ENCODE assay signal across 8 mouse cellular contexts in the genomic region with DNA sequence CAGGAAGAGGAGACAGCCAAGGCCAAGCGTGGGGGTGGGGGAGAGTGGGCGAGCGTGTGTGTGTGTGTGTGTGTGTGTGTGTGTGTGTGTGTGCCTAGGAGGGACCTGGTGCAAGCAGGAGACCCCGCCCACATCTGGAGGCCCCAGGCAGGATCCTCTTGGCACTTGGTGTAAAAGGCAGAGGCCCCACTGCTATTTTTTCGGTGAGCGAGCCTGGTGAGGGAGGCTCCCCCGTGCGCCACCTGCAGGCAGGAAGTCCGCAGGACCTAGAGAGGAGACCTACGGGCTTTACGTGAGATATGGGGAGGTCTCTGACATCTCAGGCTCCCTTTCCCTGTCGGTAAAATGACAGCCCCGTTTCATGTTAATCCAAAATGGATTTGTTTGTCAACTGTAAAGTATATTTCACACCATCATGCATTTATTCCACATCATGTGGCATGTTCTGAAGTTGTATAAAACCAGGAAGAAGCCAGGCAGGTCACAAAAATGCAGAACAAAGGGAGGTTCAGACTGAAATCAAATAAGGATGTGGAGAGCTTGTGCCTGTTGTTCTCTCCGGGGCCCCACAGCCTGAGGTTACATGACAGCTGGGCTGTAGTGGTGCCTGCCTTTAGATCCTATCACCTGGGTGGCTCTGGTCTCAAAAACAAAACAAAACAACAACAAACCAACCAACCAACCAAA.
DNase-seq lines count a peak whose midpoint lies in the region; ATAC-seq and TF ChIP-seq lines count a peak whose summit lies in the region.

No protein-coding gene starts in this region.

- peak overlapping the region; percentile 92 for H3K4me2 ChIP-seq in CH12.LX (ENCODE audit: insufficient read depth, low read depth, poor library complexity, severe bottlenecking)
- H3K4me2 ChIP-seq in heart, embryonic 13.5 days = peak overlapping the region; percentile 66
- peak overlapping the region; percentile 41 for H3K4me2 ChIP-seq in kidney, embryonic 15.5 days
- H3K4me2 ChIP-seq in neural tube, embryonic 13.5 days = peak overlapping the region; percentile 39

- TF ChIP-seq POLR2A in CH12.LX (IDR thresholded peaks at IDR 0.05; ENCODE audit: low read depth, low read length) = peak; percentile 45; the same call in 1 of the 2 replicates
- no peak for TF ChIP-seq POLR2A in brain, embryonic 14.5 days (IDR thresholded peaks at IDR 0.05; ENCODE audit: borderline replicate concordance, extremely low read depth, insufficient read depth, insufficient read length, poor library complexity, severe bottlenecking)
- TF ChIP-seq POLR2A in embryonic fibroblast, embryonic 13.5 days (IDR thresholded peaks at IDR 0.05; ENCODE audit: low read depth, low read length) = no peak

- TF ChIP-seq CTCF in CH12.LX (conservative IDR thresholded peaks at IDR 0.05 in 1 of 2, IDR thresholded peaks at IDR 0.05 in 1 of 2; ENCODE audit: low read depth in 2 of 2, low read length in 2 of 2) = peak; percentile 48 to 84
- peak; percentile 68 for TF ChIP-seq CTCF in brain, embryonic 14.5 days (IDR thresholded peaks at IDR 0.05; ENCODE audit: borderline replicate concordance, extremely low read depth, insufficient read depth, insufficient read length)
- peak; percentile 45; the same call in 1 of the 2 replicates for TF ChIP-seq CTCF in embryonic fibroblast, embryonic 13.5 days (IDR thresholded peaks at IDR 0.05; ENCODE audit: borderline replicate concordance, insufficient read depth, low read length)

- peak; percentile 94 for DNase-seq in CH12.LX (ENCODE audit: extremely low read depth)
- DNase-seq in brain, embryonic 14.5 days (ENCODE audit: low read depth) = peak; percentile 80
- DNase-seq in lung, adult 18-20 months = peak; percentile 64 to 76
- peak; percentile 75 for DNase-seq in testis, postnatal 14 days (ENCODE audit: low spot score)

- no peaks in the 10 kb centered on the region for H3K36me3 ChIP-seq in CH12.LX (replicated peaks in 1 of 2; ENCODE audit: control insufficient read depth in 1 of 2, insufficient read depth in 1 of 2, low read length in 1 of 2)
- H3K36me3 ChIP-seq in heart, embryonic 13.5 days = no peaks in the 10 kb centered on the region
- no peaks in the 10 kb centered on the region for H3K36me3 ChIP-seq in kidney, embryonic 15.5 days
- H3K36me3 ChIP-seq in neural tube, embryonic 13.5 days = no peaks in the 10 kb centered on the region

- no peaks in the 10 kb centered on the region for H3K9me3 ChIP-seq in CH12.LX (replicated peaks; ENCODE audit: low read length)
- no peaks in the 10 kb centered on the region for H3K9me3 ChIP-seq in heart, embryonic 13.5 days
- H3K9me3 ChIP-seq in kidney, embryonic 15.5 days (replicated peaks) = no peaks in the 10 kb centered on the region
- H3K9me3 ChIP-seq in neural tube, embryonic 13.5 days = no peaks in the 10 kb centered on the region

- H3K27me3 ChIP-seq in CH12.LX (replicated peaks) = no peaks in the 10 kb centered on the region
- no peaks in the 10 kb centered on the region for H3K27me3 ChIP-seq in heart, embryonic 13.5 days (replicated peaks)
- no peaks in the 10 kb centered on the region for H3K27me3 ChIP-seq in kidney, embryonic 15.5 days
- no peaks in the 10 kb centered on the region for H3K27me3 ChIP-seq in neural tube, embryonic 13.5 days

- ATAC-seq in heart, embryonic 13.5 days (ENCODE audit: extremely low read depth, insufficient number of reproducible peaks, low FRiP score, low TSS enrichment) = peak; percentile 52; the same call in 1 of the 2 replicates
- peak; percentile 85 for ATAC-seq in kidney, embryonic 15.5 days (replicated peaks; ENCODE audit: low FRiP score)
- peak; percentile 70 for ATAC-seq in neural tube, embryonic 13.5 days (ENCODE audit: low read depth)

- H3K9ac ChIP-seq in CH12.LX (ENCODE audit: insufficient read depth, low read depth) = peak overlapping the region; percentile 53
- peak overlapping the region; percentile 67 for H3K9ac ChIP-seq in heart, embryonic 13.5 days
- no peak overlapping the region for H3K9ac ChIP-seq in kidney, embryonic 15.5 days
- H3K9ac ChIP-seq in neural tube, embryonic 13.5 days = no peak overlapping the region

- peaks cover 2 to 11% of the 10 kb centered on the region in 2 experiments; a peak in 3 of 4 replicates for H3K4me1 ChIP-seq in CH12.LX (ENCODE audit: control insufficient read depth in 1 of 2, insufficient read depth in 2 of 2)
- no peaks in the 10 kb centered on the region for H3K4me1 ChIP-seq in embryonic fibroblast, embryonic 13.5 days (ENCODE audit: control insufficient read depth, insufficient read depth, low read length)
- H3K4me1 ChIP-seq in heart, embryonic 13.5 days = peaks cover 15% of the 10 kb centered on the region
- peaks cover 13% of the 10 kb centered on the region for H3K4me1 ChIP-seq in kidney, embryonic 15.5 days
- peaks cover 16% of the 10 kb centered on the region for H3K4me1 ChIP-seq in neural tube, embryonic 13.5 days (replicated peaks)

- no peak for TF ChIP-seq EP300 in CH12.LX (IDR thresholded peaks at IDR 0.05; ENCODE audit: low read length)

- in situ Hi-C loops in CH12.LX (cut with MboI; ENCODE audit: low pct_ligation_motif_present, low pct_unique_long_range_greater_than_20kb, low sequenced_read_pairs) = loop anchor here (25.0 kb wide), 1 partner anchor 1742 kb away; no protein-coding TSS in a partner anchor

- no peak overlapping the region for H3K27ac ChIP-seq in CH12.LX (ENCODE audit: insufficient read depth, low read depth)
- no peak overlapping the region for H3K27ac ChIP-seq in embryonic fibroblast, embryonic 13.5 days (ENCODE audit: insufficient read depth, low read length)
- H3K27ac ChIP-seq in heart, embryonic 13.5 days (replicated peaks) = no peak overlapping the region; the same call in 1 of the 2 replicates
- H3K27ac ChIP-seq in kidney, embryonic 15.5 days = peak overlapping the region; percentile 41; the same call in 1 of the 2 replicates
- H3K27ac ChIP-seq in neural tube, embryonic 13.5 days (replicated peaks) = no peak overlapping the region

- dilution Hi-C loops in CH12.LX (cut with MboI; ENCODE audit: extremely low pct_ligation_motif_present, extremely low pct_unique_long_range_greater_than_20kb, low sequenced_read_pairs) = no loop called here

- peak; percentile 26 for TF ChIP-seq RAD21 in CH12.LX (IDR thresholded peaks at IDR 0.05; ENCODE audit: low read depth, low read length)

- WGBS in heart, embryonic 13.5 days = 8% methylated on average over 14 of the region's 14 CpGs
- 11% methylated on average over 14 of the region's 14 CpGs for WGBS in kidney, embryonic 15.5 days
- 22% methylated on average over 13 of the region's 14 CpGs for WGBS in neural tube, embryonic 13.5 days

- peak overlapping the region in 2 of 3 experiments; percentile 12 to 36 for H3K4me3 ChIP-seq in CH12.LX (replicated peaks in 1 of 3; ENCODE audit: low read depth in 2 of 3, low read length in 2 of 3, poor library complexity in 1 of 3)
- no peak overlapping the region for H3K4me3 ChIP-seq in embryonic fibroblast, embryonic 13.5 days (ENCODE audit: insufficient read depth, low read length)
- peak overlapping the region; percentile 31 for H3K4me3 ChIP-seq in heart, embryonic 13.5 days
- 0 out of 2 replicates have a peak overlapping the region, but pooled peaks have one; percentile 6 for H3K4me3 ChIP-seq in kidney, embryonic 15.5 days (replicated peaks)
- H3K4me3 ChIP-seq in neural tube, embryonic 13.5 days = no peak overlapping the region

- no peaks in the 10 kb centered on the region for H3K79me2 ChIP-seq in CH12.LX (replicated peaks; ENCODE audit: control insufficient read depth, extremely low read depth, insufficient read depth, poor library complexity, severe bottlenecking)

TF ChIP-seq in CH12.LX, 34 proteins besides CTCF, POLR2A, EP300 and RAD21 (continues in another document):
- no peak for TF ChIP-seq CHD1 (IDR thresholded peaks at IDR 0.05; ENCODE audit: low read depth, low read length)
- no peak for TF ChIP-seq USF1 (IDR thresholded peaks at IDR 0.05; ENCODE audit: low read depth, low read length)
- TF ChIP-seq UBTF (IDR thresholded peaks at IDR 0.05; ENCODE audit: low read depth, low read length) = no peak
- no peak for TF ChIP-seq NRF1 (IDR thresholded peaks at IDR 0.05; ENCODE audit: low read depth, low read length)
- no peak for TF ChIP-seq JUND (conservative IDR thresholded peaks at IDR 0.05; ENCODE audit: low read depth, low read length)
- TF ChIP-seq TBP (conservative IDR thresholded peaks at IDR 0.05; ENCODE audit: low read depth, low read length) = no peak
- no peak for TF ChIP-seq MAZ (IDR thresholded peaks at IDR 0.05; ENCODE audit: low read depth, low read length)
- TF ChIP-seq TCF12 (IDR thresholded peaks at IDR 0.05; ENCODE audit: low read depth, low read length) = no peak
- no peak for TF ChIP-seq ETS1 (conservative IDR thresholded peaks at IDR 0.05; ENCODE audit: low read depth, low read length)
- TF ChIP-seq KAT2A (IDR thresholded peaks at IDR 0.05; ENCODE audit: insufficient replicate concordance, low read length) = no peak
- no peak for TF ChIP-seq IRF4 (IDR thresholded peaks at IDR 0.05; ENCODE audit: low read depth, low read length)
- no peak for TF ChIP-seq ZC3H11A (IDR thresholded peaks at IDR 0.05; ENCODE audit: low read depth, low read length)
- 0 out of 2 replicates have a peak, but pooled peaks have one; percentile 35 for TF ChIP-seq NELFE (IDR thresholded peaks at IDR 0.05; ENCODE audit: low read depth, low read length)
- TF ChIP-seq MYC (IDR thresholded peaks at IDR 0.05; ENCODE audit: low read depth, low read length) = no peak
- no peak for TF ChIP-seq USF2 (conservative IDR thresholded peaks at IDR 0.05; ENCODE audit: low read depth, low read length)
- 0 out of 2 replicates have a peak, but pooled peaks have one; percentile 18 for TF ChIP-seq SIN3A (IDR thresholded peaks at IDR 0.05; ENCODE audit: low read length)
- TF ChIP-seq ZNF384 (IDR thresholded peaks at IDR 0.05; ENCODE audit: low read depth, low read length) = no peak
- TF ChIP-seq POLR2AphosphoS2 (IDR thresholded peaks at IDR 0.05; ENCODE audit: low read depth, low read length) = no peak
- TF ChIP-seq CHD2 (IDR thresholded peaks at IDR 0.05; ENCODE audit: low read length) = no peak
- no peak; the same call in 1 of the 2 replicates for TF ChIP-seq MXI1 (IDR thresholded peaks at IDR 0.05; ENCODE audit: low read depth, low read length)
- no peak for TF ChIP-seq JUN (IDR thresholded peaks at IDR 0.05; ENCODE audit: insufficient read depth, low read depth, low read length)
- no peak; the same call in 1 of the 2 replicates for TF ChIP-seq MAX (IDR thresholded peaks at IDR 0.05; ENCODE audit: low read length)
- TF ChIP-seq ELF1 (IDR thresholded peaks at IDR 0.05; ENCODE audit: low read depth, low read length) = peak; percentile 74
- TF ChIP-seq GABPA (IDR thresholded peaks at IDR 0.05; ENCODE audit: insufficient replicate concordance, low read depth, low read length) = no peak
- TF ChIP-seq HCFC1 (IDR thresholded peaks at IDR 0.05; ENCODE audit: low read depth, low read length) = 0 out of 2 replicates have a peak, but pooled peaks have one; percentile 14
- TF ChIP-seq E2F4 (IDR thresholded peaks at IDR 0.05; ENCODE audit: insufficient replicate concordance, low read depth, low read length) = no peak
- no peak for TF ChIP-seq ZMIZ1 (IDR thresholded peaks at IDR 0.05; ENCODE audit: low read depth, low read length)

Comparison
In these comparisons a context has a peak if more than half of its experiments do, and no peak if none do; other contexts are left out.
1. H3K4me2 ChIP-seq: peak in every context shown above with its lines; median percentile 92 in CH12.LX; 66 in heart, embryonic 13.5 days; 41 in kidney, embryonic 15.5 days; 39 in neural tube, embryonic 13.5 days.
2. H3K4me3 ChIP-seq: peak in CH12.LX (2 of 3), heart, embryonic 13.5 days (single experiment) and kidney, embryonic 15.5 days (single experiment); none in embryonic fibroblast, embryonic 13.5 days (single experiment) and neural tube, embryonic 13.5 days (single experiment).
3. H3K9ac ChIP-seq: peak in CH12.LX (single experiment) and heart, embryonic 13.5 days (single experiment); none in kidney, embryonic 15.5 days (single experiment) and neural tube, embryonic 13.5 days (single experiment).
4. Peak in every context shown above with its lines, with median percentiles within 50 percentile points of each other: DNase-seq, CTCF ChIP-seq and ATAC-seq.